Mouse (Mus musculus) CH12.LX (cell line): ENCODE data around the gene Fam69a. TPM values are rescaled to one million over a fixed set of nuclear protein-coding genes. Genes with fewer than 3 reads are reported as not detected.

Experiments used
- DNase-seq: peaks from one replicate; pipeline ENCODE4 v3.0.0-alpha.2; 2013; ENCODE audit errors: extremely low read depth
- H3K27ac ChIP-seq: 2 replicates; pipeline ENCODE4 v1.5.1; 2012; ENCODE audit warnings: low read depth, mild to moderate bottlenecking, control low read depth, moderate library complexity; ENCODE audit not compliant: insufficient read depth
- H3K27me3 ChIP-seq: replicated peaks from 2 replicates; pipeline ENCODE3; 2012; ENCODE audit warnings: inconsistent platforms
- H3K36me3 ChIP-seq, 2 experiments: replicated peaks in 1 of 2; 2 replicates each; pipeline versions ENCODE3 to v1.6.1; 2012; ENCODE audit warnings: inconsistent platforms in 1 of 2, low read length in 1 of 2, mild to moderate bottlenecking in 1 of 2, mixed read lengths in 1 of 2, moderate library complexity in 1 of 2; ENCODE audit not compliant: control insufficient read depth in 1 of 2, insufficient read depth in 1 of 2
- H3K4me1 ChIP-seq, 2 experiments: 2 replicates each; pipeline ENCODE4 v1.6.1; 2012; ENCODE audit warnings: inconsistent platforms in 1 of 2, moderate library complexity in 1 of 2; ENCODE audit not compliant: insufficient read depth in 2 of 2, control insufficient read depth in 1 of 2
- H3K4me2 ChIP-seq: 2 replicates; pipeline ENCODE4 v1.6.1; 2012; ENCODE audit warnings: low read depth, mild to moderate bottlenecking, control low read depth; ENCODE audit not compliant: poor library complexity, insufficient read depth, severe bottlenecking
- H3K4me3 ChIP-seq, 3 experiments: fragments of 150-350 bp in 1 of 3; sonication (generic) in 1 of 3; replicated peaks in 1 of 3; 2 replicates each; pipeline versions ENCODE3 to v1.5.1; 2011 to 2012; ENCODE audit warnings: low read depth in 2 of 3, low read length in 2 of 3, mild to moderate bottlenecking in 2 of 3, moderate library complexity in 2 of 3, control low read depth in 1 of 3, improper control_type of control experiment in 1 of 3, inconsistent platforms in 1 of 3, mixed read lengths in 1 of 3; ENCODE audit not compliant: poor library complexity in 1 of 3
- H3K79me2 ChIP-seq: replicated peaks from 2 replicates; pipeline ENCODE4 v1.6.1; 2012; ENCODE audit warnings: mild to moderate bottlenecking, moderate library complexity; ENCODE audit not compliant: control insufficient read depth, poor library complexity, insufficient read depth, severe bottlenecking; ENCODE audit errors: extremely low read depth
- H3K9ac ChIP-seq: 2 replicates; pipeline ENCODE4 v1.6.1; 2012; ENCODE audit warnings: low read depth, mild to moderate bottlenecking, control low read depth, moderate library complexity; ENCODE audit not compliant: insufficient read depth
- H3K9me3 ChIP-seq: replicated peaks from 2 replicates; pipeline ENCODE3; 2012; ENCODE audit warnings: low read length, inconsistent platforms, mixed read lengths
- CHD1 ChIP-seq: IDR thresholded peaks from 2 replicates; pipeline ENCODE4 v1.6.1; 2012; ENCODE audit warnings: low read depth, low read length, improper control_type of control experiment, inconsistent platforms
- CHD2 ChIP-seq: IDR thresholded peaks from 2 replicates; pipeline ENCODE4 v1.6.1; 2011; ENCODE audit warnings: low read length, improper control_type of control experiment
- E2F4 ChIP-seq: IDR thresholded peaks from 2 replicates; pipeline ENCODE4 v1.6.1; 2011; ENCODE audit warnings: low read depth, low read length, improper control_type of control experiment; ENCODE audit not compliant: insufficient replicate concordance
- EP300 ChIP-seq: IDR thresholded peaks from 2 replicates; pipeline ENCODE4 v1.6.1; 2011; ENCODE audit warnings: low read length, improper control_type of control experiment
- ETS1 ChIP-seq: conservative IDR thresholded peaks from 2 replicates; pipeline ENCODE4 v1.6.1; 2012; ENCODE audit warnings: low read depth, mild to moderate bottlenecking, inconsistent platforms, low read length, improper control_type of control experiment, moderate library complexity
- IRF4 ChIP-seq: IDR thresholded peaks from 2 replicates; pipeline ENCODE4 v1.6.1; 2014; ENCODE audit warnings: low read depth, mild to moderate bottlenecking, inconsistent platforms, low read length, improper control_type of control experiment
- JUN ChIP-seq: IDR thresholded peaks from 2 replicates; pipeline ENCODE4 v1.6.1; 2011; ENCODE audit warnings: low read depth, mild to moderate bottlenecking, low read length, improper control_type of control experiment, moderate library complexity; ENCODE audit not compliant: insufficient read depth
- JUND ChIP-seq: conservative IDR thresholded peaks from 2 replicates; pipeline ENCODE4 v1.6.1; 2011; ENCODE audit warnings: low read depth, low read length, improper control_type of control experiment
- MAFK ChIP-seq: IDR thresholded peaks from 2 replicates; pipeline ENCODE4 v1.6.1; 2011; ENCODE audit warnings: low read length, improper control_type of control experiment; ENCODE audit not compliant: insufficient replicate concordance
- MAX ChIP-seq: IDR thresholded peaks from 2 replicates; pipeline ENCODE4 v1.6.1; 2011; ENCODE audit warnings: low read length, improper control_type of control experiment
- MEF2A ChIP-seq: IDR thresholded peaks from 2 replicates; pipeline ENCODE4 v1.6.1; 2014; ENCODE audit warnings: low read depth, mild to moderate bottlenecking, inconsistent platforms, low read length, improper control_type of control experiment, borderline replicate concordance
- MYC ChIP-seq: IDR thresholded peaks from 2 replicates; pipeline ENCODE4 v1.6.1; 2011; ENCODE audit warnings: low read depth, mild to moderate bottlenecking, improper control_type of control experiment, low read length
- NRF1 ChIP-seq: IDR thresholded peaks from 2 replicates; pipeline ENCODE4 v1.6.1; 2014; ENCODE audit warnings: low read depth, mild to moderate bottlenecking, inconsistent platforms, low read length, improper control_type of control experiment, moderate library complexity
- PAX5 ChIP-seq: IDR thresholded peaks from 2 replicates; pipeline ENCODE4 v1.6.1; 2012; ENCODE audit warnings: low read length, inconsistent platforms, mixed read lengths
- RAD21 ChIP-seq: IDR thresholded peaks from 2 replicates; pipeline ENCODE4 v1.6.1; 2011; ENCODE audit warnings: low read depth, mild to moderate bottlenecking, low read length, improper control_type of control experiment, moderate library complexity
- RCOR1 ChIP-seq: conservative IDR thresholded peaks from 2 replicates; pipeline ENCODE4 v1.6.1; 2012; ENCODE audit warnings: low read depth, mild to moderate bottlenecking, inconsistent platforms, low read length, improper control_type of control experiment
- SIN3A ChIP-seq: IDR thresholded peaks from 2 replicates; pipeline ENCODE4 v1.6.1; 2012; ENCODE audit warnings: low read length, improper control_type of control experiment, inconsistent platforms
- SMC3 ChIP-seq: IDR thresholded peaks from 2 replicates; pipeline ENCODE4 v1.6.1; 2011; ENCODE audit warnings: low read depth, low read length, improper control_type of control experiment
- TBP ChIP-seq: conservative IDR thresholded peaks from 2 replicates; pipeline ENCODE4 v1.6.1; 2011; ENCODE audit warnings: low read depth, low read length, improper control_type of control experiment
- TCF12 ChIP-seq: IDR thresholded peaks from 2 replicates; pipeline ENCODE4 v1.6.1; 2014; ENCODE audit warnings: low read depth, mild to moderate bottlenecking, inconsistent platforms, low read length, improper control_type of control experiment
- UBTF ChIP-seq: IDR thresholded peaks from 2 replicates; pipeline ENCODE4 v1.6.1; 2012; ENCODE audit warnings: low read depth, mild to moderate bottlenecking, inconsistent platforms, low read length, improper control_type of control experiment, moderate library complexity
- USF1 ChIP-seq: IDR thresholded peaks from 2 replicates; pipeline ENCODE4 v1.6.1; 2014; ENCODE audit warnings: low read depth, mild to moderate bottlenecking, inconsistent platforms, low read length, improper control_type of control experiment
- ZC3H11A ChIP-seq: IDR thresholded peaks from 2 replicates; pipeline ENCODE4 v1.6.1; 2012; ENCODE audit warnings: low read depth, mild to moderate bottlenecking, inconsistent platforms, low read length, improper control_type of control experiment
- dilution Hi-C: fragments of 300-500 bp; cut with MboI; formaldehyde crosslinking; loops from 2 replicates; pipeline ENCODE4 v1.14.3; 2020; ENCODE audit warnings: low sequenced_read_pairs; ENCODE audit not compliant: extremely low pct_unique_long_range_greater_than_20kb, extremely low pct_ligation_motif_present
- in situ Hi-C: fragments of 300-500 bp; cut with MboI; formaldehyde crosslinking; loops from 3 replicates; pipeline ENCODE4 v1.14.3; 2019; ENCODE audit warnings: low sequenced_read_pairs, low pct_ligation_motif_present, low pct_unique_long_range_greater_than_20kb, mixed read lengths
- polyA plus RNA-seq: library from polyadenylated mRNA; unstranded; fragments of >175 nt; gene quantifications from 2 replicates; pipeline ENCODE4 v1.2.1, GENCODE M21; 2012; ENCODE audit warnings: low read depth; ENCODE audit not compliant: insufficient read length
- total RNA-seq, 2 experiments: library from RNA; depleted of rRNA; stranded (reverse); fragments of 300-350 nt in 1 of 2; fragments of >200 nt in 1 of 2; gene quantifications; 2 replicates each; pipeline ENCODE4 v1.2.3; 2012 to 2014

The Fam69a gene
- total and polyA plus RNA-seq, 3 experiments, result 4.2 to 14.2 (median 6.5) TPM

GRCm38 (mm10) chr5:107900206-107901013 lies 86.5 kb downstream of the Fam69a start, which contains the start of gene Rpl5 (continued):
- TF ChIP-seq CHD1 (no peak), MEF2A (peak; percentile 79), PAX5 (no peak), UBTF (peak; percentile 93; the same call in 1 of the 2 replicates), JUN (no peak), ETS1 (0 out of 2 replicates have a peak, but pooled peaks have one; percentile 22), TCF12 (peak; percentile 99), SIN3A (0 out of 2 replicates have a peak, but pooled peaks have one; percentile 73), IRF4 (peak; percentile 65), CHD2 (peak; percentile 89), NRF1 (peak; percentile 90), MYC (peak; percentile 96), TBP (peak; percentile 97), MAFK (0 out of 2 replicates have a peak, but pooled peaks have one; percentile 6), EP300 (no peak), SMC3 (no peak), JUND (no peak), MAX (peak; percentile 94)

- Histone ChIP-seq H3K27ac (no peak overlapping the region), H3K27me3 (no peaks in the 10 kb centered on the region), H3K9ac (no peak overlapping the region), H3K9me3 (no peaks in the 10 kb centered on the region), H3K4me2 (no peak overlapping the region), H3K4me3 (no peak overlapping the region), H3K36me3 (peaks cover 0 to under 1% of the 10 kb centered on the region in 2 experiments), H3K79me2 (peaks cover 8% of the 10 kb centered on the region), H3K4me1 (0 out of 4 replicates have a peak, but pooled peaks cover 0 to 4% of the 10 kb centered on the region in 2 experiments)
- TF ChIP-seq RAD21, result no peak
- TF ChIP-seq MAX, result no peak
- TF ChIP-seq USF1, result no peak
- TF ChIP-seq ZC3H11A, result no peak
- no peak for TF ChIP-seq JUN
- TF ChIP-seq E2F4, result no peak
- TF ChIP-seq JUND, result no peak
- TF ChIP-seq RCOR1, result no peak
- TF ChIP-seq CHD1, result no peak
- no peak for DNase-seq
- dilution Hi-C loops, result no loop called here
- in situ Hi-C loops, result loop anchor here (25.0 kb wide), 1 partner anchor 284 kb away; no protein-coding TSS in a partner anchor
Observed at GRCm38 (mm10) chr5:107896265-107896664, 90.6 kb downstream of the Fam69a start.
